Mouse (Mus musculus): ENCODE data around the gene Tmprss11b.

Gene Tmprss11b

GRCm38 (mm10) chr5:86676262-86676661 lies at the start of gene Tmprss11b:
Gene Tmprss11b, minus strand, starts transcription at chr5:86676362.
- DNase-seq, result no peak

DNA sequence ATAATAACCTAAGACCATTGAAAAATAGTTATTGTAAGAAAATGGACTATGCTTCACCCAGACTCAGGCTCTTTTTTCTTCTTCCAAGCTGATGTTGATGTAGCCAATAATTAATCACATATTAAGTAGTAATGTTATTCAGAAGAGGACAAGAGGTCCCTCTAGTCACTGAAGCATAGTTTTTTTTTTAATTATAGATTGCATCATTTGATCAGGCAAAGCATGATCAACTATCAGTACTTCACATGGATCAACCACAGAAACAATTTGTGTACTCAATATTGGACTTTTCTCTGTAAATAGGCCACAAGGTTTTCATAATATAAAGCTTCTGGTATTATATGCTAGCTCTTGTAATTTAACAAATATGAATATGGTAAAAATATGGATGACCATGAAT lies 48.9 kb upstream of the Tmprss11b start:
- DNase-seq, result no peak

- no peak for DNase-seq
Observed at GRCm38 (mm10) chr5:86722820-86723460, 46.8 kb upstream of the Tmprss11b start.

DNA sequence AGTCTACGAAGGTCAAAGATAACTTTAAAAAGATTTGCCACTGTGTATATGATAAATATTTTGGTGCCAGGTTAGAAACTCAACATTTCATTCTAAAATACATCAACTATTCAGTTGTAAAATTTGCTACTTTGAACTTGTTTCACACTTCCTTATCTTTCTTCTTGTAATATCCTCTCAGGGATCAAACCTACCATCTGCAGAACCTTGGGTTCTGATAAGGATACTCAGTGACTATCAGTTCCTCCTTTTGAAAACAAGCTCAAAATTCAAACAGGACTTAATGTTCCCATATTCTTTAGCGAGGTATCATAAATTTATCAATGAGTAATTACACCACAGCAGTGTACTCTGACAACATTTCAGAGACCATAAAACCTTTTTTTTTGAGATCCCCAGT lies 38.8 kb upstream of the Tmprss11b start:
- DNase-seq, result no peak

GRCm38 (mm10) chr5:86704923-86705322 lies 28.8 kb upstream of the Tmprss11b start:
- no peak for DNase-seq

- DNase-seq, result peak; percentile 55 to 76
Observed at GRCm38 (mm10) chr5:86684667-86685066, 8.5 kb upstream of the Tmprss11b start.

DNA sequence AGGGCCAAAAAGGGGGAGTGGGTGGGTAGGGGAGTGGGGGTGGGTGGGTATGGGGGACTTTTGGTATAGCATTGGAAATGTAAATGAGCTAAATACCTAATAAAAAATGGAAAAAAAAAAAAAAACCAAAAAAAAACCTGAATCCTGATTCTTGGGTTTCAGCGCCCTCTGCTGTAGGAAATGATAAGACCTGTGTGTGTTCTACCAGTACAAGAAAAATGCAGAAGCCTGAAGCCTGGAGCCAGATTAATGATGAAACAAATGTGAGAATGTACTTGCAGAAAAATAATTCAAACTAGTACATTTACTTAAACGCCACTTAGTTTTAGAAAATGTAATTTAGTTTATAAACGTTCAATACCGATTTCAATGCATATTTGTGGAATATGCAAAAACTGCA lies 27.0 kb downstream of the Tmprss11b start:
- DNase-seq, result peak in 1 of 2 experiments; percentile 54

DNA sequence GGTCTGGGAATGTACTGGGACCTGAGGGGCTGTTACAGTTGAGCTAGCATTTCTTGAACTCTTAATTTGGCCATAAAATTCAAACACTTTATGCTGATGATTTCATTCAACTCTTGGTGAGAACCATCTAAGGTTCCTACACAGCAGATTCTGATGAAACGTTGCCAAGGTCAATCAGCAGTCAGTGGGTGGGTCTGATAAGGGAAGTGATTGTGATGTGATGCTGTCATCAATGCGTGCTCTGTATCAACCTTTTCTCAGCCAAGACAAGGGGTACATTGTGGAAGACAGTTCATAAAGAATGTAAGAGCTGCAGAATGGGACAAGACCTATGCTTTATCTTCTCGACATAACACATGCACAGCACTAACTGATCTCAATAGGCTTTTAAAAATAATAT lies 35.4 kb downstream of the Tmprss11b start:
- no peak for DNase-seq

DNA sequence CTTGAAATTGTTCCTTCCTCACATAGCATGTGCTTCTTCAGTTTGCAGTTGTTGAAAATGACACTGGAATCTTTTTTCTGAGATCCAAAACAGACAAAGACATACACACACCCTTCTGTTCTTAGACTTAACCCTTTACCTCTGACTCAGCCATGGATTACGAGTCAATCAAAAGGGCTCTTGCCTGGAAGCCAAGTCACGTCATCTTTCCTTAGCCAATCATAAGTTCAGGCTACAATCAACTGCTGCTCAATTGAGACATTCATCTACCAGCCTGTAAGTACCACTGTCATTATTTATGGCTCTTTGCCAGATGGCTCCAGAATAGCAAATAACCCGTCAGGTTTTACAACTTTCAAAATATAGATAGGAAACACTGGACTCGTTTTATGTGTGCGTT lies 43.8 kb downstream of the Tmprss11b start, which contains the start of gene Tmprss11f:
Tmprss11f (minus strand) TSS at position 101 of the 400 bp plus-strand sequence.
- DNase-seq, result no peak

DNA sequence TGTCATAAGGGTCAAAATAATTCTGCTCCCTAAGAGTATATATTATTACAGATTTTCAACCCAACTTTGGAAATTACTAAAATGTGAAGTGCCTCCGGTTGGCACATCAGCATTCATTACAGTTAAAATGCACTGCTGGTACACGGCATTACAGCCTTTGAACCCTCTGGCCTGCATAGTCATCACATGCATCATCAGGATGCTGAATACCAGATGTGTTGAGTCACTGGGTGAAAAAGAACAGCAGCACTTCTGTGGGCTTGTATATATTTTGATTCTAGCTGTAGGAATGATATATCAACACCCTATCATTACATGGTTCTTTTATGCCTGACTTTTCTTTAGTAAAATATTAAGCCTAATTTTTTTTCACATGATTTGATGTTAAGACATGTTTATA lies 45.5 kb downstream of the Tmprss11b start:
- DNase-seq, result no peak

GRCm38 (mm10) chr5:86621778-86622177 lies 54.4 kb downstream of the Tmprss11b start:
- no peak for DNase-seq
